Mouse (Mus musculus): ENCODE measurements around the gene Pon1. TPM values are rescaled to one million over a fixed set of nuclear protein-coding genes. Genes with fewer than 3 reads are reported as not detected.

Pon1 gene
- polyA plus RNA-seq, 1 experiment from 2014 or later, result not detected

- ATAC-seq (ENCODE audit: insufficient number of reproducible peaks, low FRiP score, low TSS enrichment, low read depth) (no peak), DNase-seq (ENCODE audit: low spot score) (no peak)
- Histone ChIP-seq H3K9me3 (ENCODE audit: control insufficient read depth, low read length) (no peaks in the 10 kb centered on the region), H3K36me3 (ENCODE audit: control insufficient read depth, insufficient read depth, low read length) (no peaks in the 10 kb centered on the region), H3K27ac (replicated peaks; ENCODE audit: low read depth, low read length) (no peak overlapping the region), H3K9ac (ENCODE audit: low read length) (no peak overlapping the region), H3K4me1 (ENCODE audit: control insufficient read depth, insufficient read depth, low read length) (0 out of 2 replicates have a peak, but pooled peaks cover 3% of the 10 kb centered on the region), H3K27me3 (ENCODE audit: control insufficient read depth, insufficient read depth, low read length) (no peaks in the 10 kb centered on the region), H3K4me2 (ENCODE audit: low read depth, severe bottlenecking) (no peak overlapping the region), H3K4me3 (ENCODE audit: low read depth, low read length) (no peak overlapping the region)
- WGBS, result 84% methylated on average over 5 of the region's 5 CpGs
These were observed 5.7 kb downstream of the Pon1 start for GRCm38 (mm10) chr6:5188036-5188435.

GRCm38 (mm10) chr6:5187586-5187985 lies 6.2 kb downstream of the Pon1 start:
- H3K4me1 ChIP-seq (ENCODE audit: control insufficient read depth, insufficient read depth, low read length), result 0 out of 2 replicates have a peak, but pooled peaks cover 3% of the 10 kb centered on the region
- H3K4me2 ChIP-seq (ENCODE audit: low read depth, severe bottlenecking), result no peak overlapping the region
- ATAC-seq (ENCODE audit: insufficient number of reproducible peaks, low FRiP score, low TSS enrichment, low read depth) (no peak), DNase-seq (ENCODE audit: low spot score) (no peak)
- WGBS, result 78% methylated on average over 6 of the region's 6 CpGs
- H3K4me3 ChIP-seq (ENCODE audit: low read depth, low read length), result no peak overlapping the region
- no peak overlapping the region for H3K9ac ChIP-seq (ENCODE audit: low read length)
- no peaks in the 10 kb centered on the region for H3K36me3 ChIP-seq (ENCODE audit: control insufficient read depth, insufficient read depth, low read length)
- H3K27me3 ChIP-seq (ENCODE audit: control insufficient read depth, insufficient read depth, low read length), result no peaks in the 10 kb centered on the region
- H3K27ac ChIP-seq (replicated peaks; ENCODE audit: low read depth, low read length), result no peak overlapping the region
- H3K9me3 ChIP-seq (ENCODE audit: control insufficient read depth, low read length), result no peaks in the 10 kb centered on the region

- Histone ChIP-seq H3K4me1 (ENCODE audit: control insufficient read depth, insufficient read depth, low read length) (0 out of 2 replicates have a peak, but pooled peaks cover 3% of the 10 kb centered on the region), H3K9me3 (ENCODE audit: control insufficient read depth, low read length) (no peaks in the 10 kb centered on the region), H3K27me3 (ENCODE audit: control insufficient read depth, insufficient read depth, low read length) (no peaks in the 10 kb centered on the region), H3K9ac (ENCODE audit: low read length) (no peak overlapping the region), H3K4me2 (ENCODE audit: low read depth, severe bottlenecking) (no peak overlapping the region), H3K27ac (replicated peaks; ENCODE audit: low read depth, low read length) (no peak overlapping the region), H3K4me3 (ENCODE audit: low read depth, low read length) (no peak overlapping the region), H3K36me3 (ENCODE audit: control insufficient read depth, insufficient read depth, low read length) (no peaks in the 10 kb centered on the region)
- DNase-seq (ENCODE audit: low spot score) (no peak), ATAC-seq (ENCODE audit: insufficient number of reproducible peaks, low FRiP score, low TSS enrichment, low read depth) (no peak)
- 52% methylated on average over 7 of the region's 7 CpGs for WGBS
These were observed 7.4 kb downstream of the Pon1 start for GRCm38 (mm10) chr6:5186229-5186950.

- no peak for DNase-seq (ENCODE audit: low spot score)
- no peak overlapping the region for H3K4me2 ChIP-seq (ENCODE audit: low read depth, severe bottlenecking)
- ATAC-seq (ENCODE audit: insufficient number of reproducible peaks, low FRiP score, low TSS enrichment, low read depth), result no peak
These were observed 13.1 kb downstream of the Pon1 start for GRCm38 (mm10) chr6:5180645-5181044.

GRCm38 (mm10) chr6:5179189-5179588 lies 14.6 kb downstream of the Pon1 start:
- ATAC-seq (ENCODE audit: insufficient number of reproducible peaks, low FRiP score, low TSS enrichment, low read depth), result no peak; the same call in 1 of the 2 replicates
- Histone ChIP-seq H3K4me2 (ENCODE audit: low read depth, severe bottlenecking) (no peak overlapping the region), H3K36me3 (ENCODE audit: control insufficient read depth, insufficient read depth, low read length) (no peaks in the 10 kb centered on the region), H3K27me3 (ENCODE audit: control insufficient read depth, insufficient read depth, low read length) (no peaks in the 10 kb centered on the region), H3K9me3 (ENCODE audit: control insufficient read depth, low read length) (no peaks in the 10 kb centered on the region), H3K4me3 (ENCODE audit: low read depth, low read length) (no peak overlapping the region), H3K27ac (replicated peaks; ENCODE audit: low read depth, low read length) (no peak overlapping the region), H3K9ac (ENCODE audit: low read length) (no peak overlapping the region), H3K4me1 (ENCODE audit: control insufficient read depth, insufficient read depth, low read length) (peaks cover 3% of the 10 kb centered on the region; the same call in 1 of the 2 replicates)
- WGBS, result 50% methylated on average over 6 of the region's 6 CpGs
- no peak for DNase-seq (ENCODE audit: low spot score)

More at GRCm38 (mm10) chr6:5180645-5181044, 13.1 kb downstream of the Pon1 start:
- Histone ChIP-seq H3K36me3 (ENCODE audit: control insufficient read depth, insufficient read depth, low read length) (no peaks in the 10 kb centered on the region), H3K4me3 (ENCODE audit: low read depth, low read length) (no peak overlapping the region), H3K4me1 (ENCODE audit: control insufficient read depth, insufficient read depth, low read length) (peaks cover 3% of the 10 kb centered on the region; the same call in 1 of the 2 replicates), H3K27ac (replicated peaks; ENCODE audit: low read depth, low read length) (no peak overlapping the region), H3K9ac (ENCODE audit: low read length) (no peak overlapping the region), H3K27me3 (ENCODE audit: control insufficient read depth, insufficient read depth, low read length) (no peaks in the 10 kb centered on the region), H3K9me3 (ENCODE audit: control insufficient read depth, low read length) (no peaks in the 10 kb centered on the region)
- 76% methylated on average over 5 of the region's 5 CpGs for WGBS

- ATAC-seq (ENCODE audit: insufficient number of reproducible peaks, low FRiP score, low TSS enrichment, low read depth), result peak; percentile 39; the same call in 1 of the 2 replicates
- H3K27me3 ChIP-seq (ENCODE audit: control insufficient read depth, insufficient read depth, low read length), result no peaks in the 10 kb centered on the region
- no peaks in the 10 kb centered on the region for H3K9me3 ChIP-seq (ENCODE audit: control insufficient read depth, low read length)
- no peak overlapping the region for H3K4me3 ChIP-seq (ENCODE audit: low read depth, low read length)
- H3K4me1 ChIP-seq (ENCODE audit: control insufficient read depth, insufficient read depth, low read length), result peaks cover 3% of the 10 kb centered on the region; the same call in 1 of the 2 replicates
- no peak overlapping the region for H3K9ac ChIP-seq (ENCODE audit: low read length)
- DNase-seq (ENCODE audit: low spot score), result no peak
- 50% methylated on average over 19 of the region's 19 CpGs for WGBS
- no peak overlapping the region for H3K27ac ChIP-seq (replicated peaks; ENCODE audit: low read depth, low read length)
- no peaks in the 10 kb centered on the region for H3K36me3 ChIP-seq (ENCODE audit: control insufficient read depth, insufficient read depth, low read length)
- peak overlapping the region; percentile 16; the same call in 1 of the 2 replicates for H3K4me2 ChIP-seq (ENCODE audit: low read depth, severe bottlenecking)
These were observed 15.5 kb downstream of the Pon1 start for GRCm38 (mm10) chr6:5177967-5178891.

GRCm38 (mm10) chr6:5174179-5174812 lies 19.4 kb downstream of the Pon1 start:
- Histone ChIP-seq H3K4me3 (ENCODE audit: low read depth, low read length) (no peak overlapping the region), H3K9me3 (ENCODE audit: control insufficient read depth, low read length) (no peaks in the 10 kb centered on the region), H3K27ac (replicated peaks; ENCODE audit: low read depth, low read length) (no peak overlapping the region), H3K27me3 (ENCODE audit: control insufficient read depth, insufficient read depth, low read length) (no peaks in the 10 kb centered on the region), H3K9ac (ENCODE audit: low read length) (no peak overlapping the region), H3K4me1 (ENCODE audit: control insufficient read depth, insufficient read depth, low read length) (peaks cover 3% of the 10 kb centered on the region), H3K4me2 (ENCODE audit: low read depth, severe bottlenecking) (no peak overlapping the region), H3K36me3 (ENCODE audit: control insufficient read depth, insufficient read depth, low read length) (no peaks in the 10 kb centered on the region)
- ATAC-seq (ENCODE audit: insufficient number of reproducible peaks, low FRiP score, low TSS enrichment, low read depth), result no peak
- 69% methylated on average over 10 of the region's 10 CpGs for WGBS
- DNase-seq (ENCODE audit: low spot score), result no peak

GRCm38 (mm10) chr6:5172571-5172970 lies 21.2 kb downstream of the Pon1 start:
- DNase-seq (ENCODE audit: low spot score) (no peak), ATAC-seq (ENCODE audit: insufficient number of reproducible peaks, low FRiP score, low TSS enrichment, low read depth) (no peak)
- Histone ChIP-seq H3K9ac (ENCODE audit: low read length) (no peak overlapping the region), H3K4me3 (ENCODE audit: low read depth, low read length) (no peak overlapping the region), H3K27ac (replicated peaks; ENCODE audit: low read depth, low read length) (no peak overlapping the region), H3K9me3 (ENCODE audit: control insufficient read depth, low read length) (no peaks in the 10 kb centered on the region), H3K4me2 (ENCODE audit: low read depth, severe bottlenecking) (no peak overlapping the region), H3K4me1 (ENCODE audit: control insufficient read depth, insufficient read depth, low read length) (no peaks in the 10 kb centered on the region; the same call in 1 of the 2 replicates), H3K27me3 (ENCODE audit: control insufficient read depth, insufficient read depth, low read length) (no peaks in the 10 kb centered on the region), H3K36me3 (ENCODE audit: control insufficient read depth, insufficient read depth, low read length) (no peaks in the 10 kb centered on the region)
- WGBS, result 79% methylated on average over 9 of the region's 9 CpGs

All from limb, embryonic 11.5 days (tissue).